Mouse (Mus musculus) activated CD4-positive, CD25-positive, alpha-beta regulatory T cell, adult 9 weeks (primary cell): Measurements from ENCODE around the gene Dthd1. TPM values are rescaled to one million over a fixed set of nuclear protein-coding genes. Genes with fewer than 3 reads are reported as not detected.

ENCODE experiments used
- polyA plus RNA-seq: library from polyadenylated mRNA; unstranded; fragments of 100-300 nt; shearing (Covaris generic); gene quantifications from one replicate; pipeline ENCODE4 v1.2.1, GENCODE M21; 2017

Dthd1 gene
- not detected for polyA plus RNA-seq

DNA sequence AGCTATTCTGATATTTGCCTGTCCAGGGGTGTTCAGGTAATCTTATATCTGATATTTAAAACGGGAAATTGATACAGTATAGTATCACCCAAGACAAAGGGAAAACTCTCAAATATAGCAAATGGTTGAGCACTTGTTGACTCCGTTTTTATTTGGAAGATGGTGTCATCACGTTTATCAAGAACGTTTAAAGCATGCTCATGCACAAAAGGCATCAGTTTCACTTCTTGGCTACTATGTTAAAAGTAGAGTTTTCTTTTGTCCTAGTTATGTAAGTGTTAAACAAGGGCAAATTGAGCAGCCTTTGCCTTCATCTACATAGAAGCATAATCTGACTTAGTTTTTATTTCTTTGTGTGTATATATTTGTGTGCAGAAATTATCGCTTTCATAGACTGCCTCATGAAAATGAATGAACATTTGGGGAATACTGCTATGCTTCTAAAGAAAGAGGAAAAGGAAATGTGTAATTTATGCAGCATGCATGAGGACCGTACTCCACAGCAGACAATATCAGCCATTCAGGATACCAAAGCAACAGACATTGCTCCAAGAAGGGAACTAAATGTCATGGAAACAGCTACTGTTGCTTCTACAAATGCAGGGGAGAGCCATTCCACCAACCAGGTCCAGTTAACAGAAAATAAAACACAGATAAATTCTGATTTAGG, at the start of gene Dthd1:
Gene Dthd1, plus strand, starts transcription at position 422 of the 670 bp plus-strand sequence.

DNA sequence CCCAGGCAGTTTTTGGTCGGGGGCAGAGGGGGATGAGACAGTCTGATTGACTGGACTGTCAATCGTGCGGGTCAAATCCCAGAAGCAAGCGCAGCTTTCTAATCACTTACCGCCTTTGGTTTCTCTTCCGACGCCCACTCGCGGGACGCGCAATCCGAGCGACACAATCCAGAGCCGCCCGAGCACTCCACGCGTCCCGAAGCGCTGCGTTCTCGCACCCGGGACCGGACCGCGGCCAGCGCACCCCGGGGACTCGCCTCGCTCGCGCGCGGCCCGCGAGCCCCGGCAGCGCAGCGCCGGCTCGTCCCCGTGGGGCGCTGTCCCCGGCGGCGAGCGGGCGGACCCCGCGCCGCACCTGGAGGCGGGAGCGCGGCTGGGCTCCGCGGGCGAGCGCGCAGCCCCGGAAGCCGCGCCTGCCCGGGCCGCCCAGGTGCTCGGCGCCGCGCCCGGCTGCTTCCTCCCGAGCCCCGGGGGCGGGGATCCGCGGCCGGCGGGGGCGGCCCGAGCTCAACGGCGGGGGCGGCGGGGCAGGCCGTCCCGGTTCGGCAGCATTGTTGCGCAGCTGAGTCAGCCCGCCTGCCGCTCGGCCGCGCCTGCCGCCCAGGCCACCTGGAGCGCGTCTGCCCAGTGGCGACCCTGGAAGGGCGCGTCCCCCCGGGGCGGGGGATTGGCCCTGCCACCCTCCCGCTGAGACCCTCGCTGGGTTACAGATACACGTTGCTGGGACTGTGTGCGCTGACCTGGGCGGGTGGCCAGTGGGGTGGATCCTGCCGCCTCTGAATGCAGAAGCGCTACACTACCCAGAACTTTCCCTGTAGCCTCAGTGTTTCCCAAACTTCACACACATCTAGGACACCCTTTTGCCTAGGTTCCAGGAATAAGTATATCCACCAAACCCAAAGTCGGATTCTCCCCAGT, 47.6 kb upstream of the Dthd1 start, which contains the start of gene Arap2:
Gene Arap2, minus strand, starts transcription at position 376 of the 918 bp plus-strand sequence.

Other genes starting within 250 kb of the Dthd1 start
- 18.7 TPM for gene Arap2, start 47.7 kb upstream of the Dthd1 start, polyA plus RNA-seq